Mouse (Mus musculus): Measurements from ENCODE around the gene Orc1. TPM values are rescaled to one million over a fixed set of nuclear protein-coding genes. Genes with fewer than 3 reads are reported as not detected.

Gene Orc1
- 1 to 10 TPM; 2.8 to 2.9 TPM for total RNA-seq (2023)

DNA sequence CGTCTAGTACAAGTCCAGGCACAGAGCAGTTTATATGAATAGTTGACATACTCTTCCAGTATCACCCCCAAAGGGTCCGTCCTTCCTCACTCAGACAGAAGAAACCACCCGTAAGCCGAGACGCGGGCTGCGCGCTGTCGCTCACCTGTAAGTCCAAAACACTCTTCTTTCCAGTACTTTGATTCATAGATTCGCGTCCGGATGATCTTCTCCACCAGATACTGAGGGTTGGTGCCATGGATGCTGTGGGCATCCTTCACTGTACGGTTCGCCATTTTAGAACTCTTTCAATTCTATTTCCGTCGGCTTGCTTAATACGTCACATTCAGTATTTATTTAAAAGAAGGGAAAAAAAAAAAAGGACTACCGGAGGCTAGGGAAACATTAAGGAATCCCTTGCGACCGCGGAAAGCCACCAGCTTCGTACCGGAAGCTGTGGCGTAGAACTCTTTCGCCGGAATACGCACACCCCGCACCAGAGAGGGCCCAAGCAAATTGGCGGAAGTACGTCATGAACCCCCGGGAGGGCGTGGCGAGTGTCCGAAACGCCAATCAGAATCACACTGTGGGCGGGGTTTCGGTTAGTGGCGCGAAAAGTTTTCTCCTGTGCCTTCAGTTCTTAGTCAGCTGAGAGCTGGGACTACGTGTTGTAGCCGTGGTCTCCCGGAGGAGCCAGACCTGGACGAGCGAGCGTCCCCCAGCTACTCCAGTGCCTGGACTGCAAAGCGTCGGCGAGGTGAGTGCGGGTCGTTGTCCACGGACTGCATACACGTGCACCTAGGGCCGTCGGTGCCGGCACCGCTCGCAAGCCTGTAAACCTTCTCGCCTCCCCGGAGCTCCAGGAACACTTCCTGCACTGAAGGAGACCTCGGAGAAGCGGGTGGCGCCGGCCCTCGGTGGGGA lies at the start of gene Orc1, which contains the start of gene Prpf38a:
TSS of gene Orc1 (plus strand) at position 584 of the 903 bp plus-strand sequence.
TSS of gene Prpf38a (minus strand) at position 497 of the 903 bp plus-strand sequence.

DNA sequence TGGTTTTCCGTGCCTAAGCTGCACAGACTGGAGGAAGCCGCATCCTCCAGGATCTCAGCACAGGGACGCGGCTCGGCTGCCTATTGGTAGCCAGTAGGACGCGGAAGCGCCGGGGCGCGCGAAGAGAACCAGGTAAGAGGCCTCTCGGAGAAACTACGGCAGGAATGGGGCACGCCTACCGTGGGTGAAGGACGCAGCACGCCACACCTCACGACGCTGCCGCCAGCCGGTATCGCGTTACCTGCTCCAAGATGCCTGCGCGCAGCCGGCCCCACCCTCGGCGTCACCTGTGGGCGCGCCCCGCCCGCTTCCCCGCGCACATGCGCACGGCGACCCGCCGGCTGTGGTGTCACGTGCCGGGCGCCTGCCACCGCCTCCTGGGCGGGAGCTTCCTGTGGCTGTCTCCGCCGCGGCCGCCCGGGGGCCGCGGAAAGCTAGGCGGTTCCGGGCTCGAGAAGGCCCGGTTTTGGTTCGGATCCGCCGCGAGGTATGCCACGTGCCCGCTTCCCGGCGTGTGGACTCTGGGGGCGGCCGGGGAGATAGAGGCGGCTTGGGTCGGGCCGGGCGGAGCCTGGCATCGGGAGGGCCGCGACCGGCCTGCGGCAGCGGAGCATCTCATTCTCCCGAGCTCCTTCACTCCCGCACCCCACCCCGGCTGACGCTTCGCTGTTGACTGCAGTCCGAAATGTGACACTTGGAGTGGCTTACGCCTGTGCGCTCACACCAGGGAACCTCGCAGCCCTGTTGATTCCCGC lies 40.5 kb downstream of the Orc1 start, which contains the start of gene Cc2d1b:
TSS of gene Cc2d1b (plus strand) at position 354 of the 755 bp plus-strand sequence.

Other genes with a start within 250 kb of the Orc1 start
- gene Shisal2a, start 196.1 kb upstream of the Orc1 start, total RNA-seq (2023): not detected
- under 1 TPM in 1 of 2 experiments, not detected in 1; 0.44 TPM for gene Gpx7, start 172.5 kb upstream of the Orc1 start, total RNA-seq (2023)
- 100 to 1,000 TPM; 168 to 176 TPM for gene Tut4, start 120.0 kb upstream of the Orc1 start, total RNA-seq (2023)
- gene Prpf38a, start 87 bp upstream of the Orc1 start, total RNA-seq (2023): 10 to 100 TPM; 56.9 to 57.0 TPM
- gene Cc2d1b, start 40.5 kb downstream of the Orc1 start, total RNA-seq (2023): 100 to 1,000 TPM; 117 to 121 TPM
- not detected for gene 3110021N24Rik, start 140.2 kb downstream of the Orc1 start, total RNA-seq (2023)
- gene Zfyve9, start 201.4 kb downstream of the Orc1 start, total RNA-seq (2023): under 1 TPM in 1 of 2 experiments, not detected in 1; 0.35 TPM

Data from T-cell, adult 66 days (primary cell).